Mouse (Mus musculus): ENCODE measurements at regions not wholly inside any gene's neighbourhood (a gene's known extent, or its start where the extent isn't known, plus 50 kb on each side); places are given as distances from the start of the nearest gene placed in this dataset.

GRCm38 (mm10) chr15:59734376-59734775, 282.0 kb downstream of the 4933412E24Rik start:
- no peak for TF ChIP-seq CTCF (IDR thresholded peaks at IDR 0.05; ENCODE audit: insufficient read depth, low read length)
- TF ChIP-seq POLR2A (IDR thresholded peaks at IDR 0.05; ENCODE audit: borderline replicate concordance, extremely low read depth, low read depth, low read length): no peak

Measured in lung, adult 2 months (tissue).